Mouse (Mus musculus) heart, embryonic 14.5 days (tissue): ENCODE results near the gene Naa16. TPM values are rescaled to one million over a fixed set of nuclear protein-coding genes. Genes with fewer than 3 reads are reported as not detected.

ENCODE experiments used
- ATAC-seq: fragments of 200-750 bp; cut with Nextera tagmentation; 2 replicates; pipeline ENCODE4 v1.8.0; 2017; ENCODE audit warnings: low read depth, moderate TSS enrichment; ENCODE audit not compliant: insufficient number of reproducible peaks, insufficient read depth, low FRiP score
- H3K27ac ChIP-seq, 2 experiments: fragments of 200-500 bp in 1 of 2; fragments of 300-500 bp in 1 of 2; sonication (generic) in 1 of 2; replicated peaks in 1 of 2; 2 replicates each; pipeline ENCODE4 v1.5.1; 2012 to 2014; ENCODE audit warnings: low read depth in 2 of 2, low read length in 2 of 2, control low read depth in 1 of 2, mild to moderate bottlenecking in 1 of 2, mixed read lengths in 1 of 2; ENCODE audit not compliant: control insufficient read depth in 1 of 2, insufficient read depth in 1 of 2
- H3K27me3 ChIP-seq: fragments of 300-500 bp; sonication (generic); 2 replicates; pipeline ENCODE4 v1.6.1; 2014; ENCODE audit warnings: mild to moderate bottlenecking, low read length, control low read depth; ENCODE audit not compliant: control insufficient read depth, insufficient read depth
- H3K36me3 ChIP-seq: fragments of 300-500 bp; sonication (generic); 2 replicates; pipeline ENCODE4 v1.6.1; 2014; ENCODE audit warnings: mild to moderate bottlenecking, control low read depth, low read length, mixed read lengths; ENCODE audit not compliant: control insufficient read depth, insufficient read depth
- H3K4me1 ChIP-seq, 2 experiments: fragments of 200-500 bp in 1 of 2; fragments of 300-500 bp in 1 of 2; sonication (generic) in 1 of 2; 2 replicates each; pipeline ENCODE4 v1.6.1; 2012 to 2014; ENCODE audit warnings: low read length in 2 of 2, control low read depth in 1 of 2, mixed read lengths in 1 of 2; ENCODE audit not compliant: control insufficient read depth in 2 of 2, insufficient read depth in 2 of 2
- H3K4me2 ChIP-seq: fragments of 300-500 bp; sonication (generic); 2 replicates; pipeline ENCODE4 v1.6.1; 2014; ENCODE audit warnings: mild to moderate bottlenecking, low read length
- H3K4me3 ChIP-seq, 2 experiments: fragments of 200-500 bp in 1 of 2; fragments of 300-500 bp in 1 of 2; sonication (generic) in 1 of 2; 2 replicates each; pipeline ENCODE4 v1.5.1; 2012 to 2014; ENCODE audit warnings: low read length in 2 of 2, mild to moderate bottlenecking in 2 of 2, control low read depth in 1 of 2, low read depth in 1 of 2, moderate library complexity in 1 of 2; ENCODE audit not compliant: control insufficient read depth in 1 of 2, insufficient read depth in 1 of 2
- H3K9ac ChIP-seq: fragments of 300-500 bp; sonication (generic); 2 replicates; pipeline ENCODE4 v1.6.1; 2014; ENCODE audit warnings: mild to moderate bottlenecking, low read length
- H3K9me3 ChIP-seq: fragments of 300-500 bp; sonication (generic); 2 replicates; pipeline ENCODE4 v1.6.1; 2016; ENCODE audit warnings: low read length, control low read depth; ENCODE audit not compliant: control insufficient read depth
- WGBS: fragments of 180-500 bp; shearing (Covaris S2); extraction: QIAGEN DNeasy Blood & Tissue Kit; methylation state at CpG from one replicate; pipeline ENCODE4 v1.1.7; 2014; 5-methylcytosine and 5-hydroxymethylcytosine counted together
- polyA plus RNA-seq: library from polyadenylated mRNA; unstranded; fragments of >200 nt; fragmentation: Nextera tagmentation; extraction: Ambion mirVana; gene quantifications from 2 replicates; pipeline ENCODE4 v1.2.1, GENCODE M21; 2014

Naa16 gene
- polyA plus RNA-seq, 1 experiment from 2014 or later = 22.1 TPM

- no peak for ATAC-seq
- WGBS = 64% methylated on average over 8 of the region's 8 CpGs
Measured at GRCm38 (mm10) chr14:79313439-79314175, 77.0 kb downstream of the Naa16 start.

DNA sequence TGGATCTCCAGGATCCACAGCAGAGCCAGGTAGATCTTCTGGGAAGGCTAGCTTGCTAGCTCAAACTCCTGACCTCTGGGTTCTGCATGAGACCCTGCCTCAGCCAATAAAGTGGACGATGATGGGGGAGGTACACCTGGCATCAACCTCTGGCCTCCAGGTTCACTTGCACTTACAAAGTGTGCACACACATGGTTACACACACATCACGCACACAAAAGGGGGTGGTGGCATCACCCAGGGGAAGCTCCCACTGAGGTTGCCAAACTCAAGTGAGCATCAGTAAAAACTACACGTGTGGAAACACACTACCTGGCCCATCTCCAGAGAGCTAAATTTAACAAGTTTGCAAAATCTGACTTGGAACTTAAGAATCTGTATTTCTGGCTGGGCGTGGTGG, 77.9 kb downstream of the Naa16 start:
- H3K4me2 ChIP-seq = no peak overlapping the region
- H3K27ac ChIP-seq = no peak overlapping the region
- no peak for ATAC-seq
- no peak overlapping the region for H3K4me3 ChIP-seq
- H3K9me3 ChIP-seq = no peaks in the 10 kb centered on the region
- no peaks in the 10 kb centered on the region for H3K36me3 ChIP-seq
- H3K4me1 ChIP-seq = peaks cover 0 to 10% of the 10 kb centered on the region in 2 experiments
- no peaks in the 10 kb centered on the region for H3K27me3 ChIP-seq
- 70% methylated on average over 4 of the region's 4 CpGs for WGBS
- no peak overlapping the region for H3K9ac ChIP-seq

More at GRCm38 (mm10) chr14:79313439-79314175, 77.0 kb downstream of the Naa16 start:
- H3K27ac ChIP-seq = no peak overlapping the region
- H3K36me3 ChIP-seq = no peaks in the 10 kb centered on the region
- no peak overlapping the region for H3K4me2 ChIP-seq
- H3K9ac ChIP-seq = no peak overlapping the region
- no peaks in the 10 kb centered on the region for H3K9me3 ChIP-seq
- peaks cover 0 to 3% of the 10 kb centered on the region in 2 experiments; a peak in 2 of 4 replicates for H3K4me1 ChIP-seq
- H3K4me3 ChIP-seq = no peak overlapping the region
- H3K27me3 ChIP-seq = no peaks in the 10 kb centered on the region

DNA sequence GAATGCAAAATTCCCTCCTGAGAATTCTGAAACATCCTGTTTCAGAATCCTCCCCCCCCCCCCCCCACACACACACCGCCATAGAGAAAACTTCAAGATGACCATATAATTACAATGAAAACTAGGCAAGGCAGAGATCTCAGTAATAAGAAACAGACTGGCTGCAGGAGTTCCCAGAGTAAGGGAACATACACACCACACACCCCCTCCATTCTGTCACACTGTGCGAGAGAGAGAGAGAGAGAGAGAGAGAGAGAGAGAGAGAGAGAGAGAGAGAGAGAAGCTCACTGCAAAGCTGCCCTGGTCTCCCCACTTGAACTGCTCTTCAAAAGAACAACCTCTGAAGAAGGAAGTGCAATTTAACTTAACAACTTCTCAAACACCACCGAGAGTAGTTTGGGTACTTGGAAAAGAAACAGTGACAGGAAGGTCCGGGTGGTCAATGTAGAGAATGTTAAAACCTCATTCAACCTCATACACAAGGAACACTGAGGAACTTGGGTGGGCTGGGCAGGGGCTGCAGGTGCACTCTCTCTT, 78.6 kb downstream of the Naa16 start:
- H3K9me3 ChIP-seq = no peaks in the 10 kb centered on the region
- H3K36me3 ChIP-seq = no peaks in the 10 kb centered on the region
- H3K4me3 ChIP-seq = no peak overlapping the region
- H3K27me3 ChIP-seq = no peaks in the 10 kb centered on the region
- no peak overlapping the region for H3K4me2 ChIP-seq
- WGBS = 41% methylated on average over 4 of the region's 4 CpGs
- no peak for ATAC-seq
- H3K27ac ChIP-seq = no peak overlapping the region
- H3K9ac ChIP-seq = no peak overlapping the region
- H3K4me1 ChIP-seq = peaks cover 0 to 14% of the 10 kb centered on the region in 2 experiments

DNA sequence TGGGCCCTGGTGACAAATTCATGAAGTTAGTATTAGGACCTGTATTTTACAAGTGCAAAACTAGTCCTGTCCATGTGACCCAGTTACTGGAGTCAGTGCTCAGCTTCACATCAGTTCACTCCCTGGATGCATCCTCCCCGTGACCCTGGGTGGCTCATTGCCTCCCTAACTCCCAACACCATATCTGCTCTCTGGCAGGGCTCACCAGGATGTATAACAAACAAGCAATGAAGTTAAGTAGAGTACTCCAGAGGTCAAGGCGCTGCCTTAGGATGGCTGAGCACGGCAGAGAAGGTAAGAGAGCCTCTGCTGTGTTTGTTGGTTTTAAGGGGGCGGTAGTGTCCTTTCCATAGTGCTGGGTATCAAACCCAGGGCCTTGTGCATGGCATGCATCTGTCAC, 81.5 kb downstream of the Naa16 start:
- ATAC-seq = no peak
- H3K4me1 ChIP-seq = peaks cover 0 to 14% of the 10 kb centered on the region in 2 experiments
- 46% methylated on average over 4 of the region's 4 CpGs for whole genome bisulfite sequencing

DNA sequence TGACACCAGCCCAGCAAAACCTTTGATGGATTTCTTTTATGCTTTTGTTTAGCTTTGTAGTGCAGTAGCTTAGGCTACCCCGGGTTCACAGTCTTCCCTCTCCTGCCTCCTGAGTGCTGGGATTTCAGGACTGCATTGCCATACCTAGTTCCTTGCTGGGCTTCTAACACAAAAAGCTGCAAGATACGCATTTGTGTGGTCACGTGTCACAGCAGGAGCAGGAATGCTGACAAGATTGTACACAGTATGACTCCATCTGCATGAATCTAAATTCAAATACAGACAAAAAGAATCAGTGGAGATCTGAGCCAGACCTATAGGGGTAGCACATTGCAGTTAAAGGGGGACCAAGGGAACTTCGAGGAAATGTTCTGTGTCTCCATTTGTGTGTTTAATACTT, 82.2 kb downstream of the Naa16 start:
- no peak for ATAC-seq
- 45% methylated on average over 4 of the region's 4 CpGs for WGBS
- Histone ChIP-seq H3K27me3 (no peaks in the 10 kb centered on the region), H3K27ac (no peak overlapping the region), H3K9me3 (no peaks in the 10 kb centered on the region), H3K4me2 (no peak overlapping the region), H3K4me3 (no peak overlapping the region), H3K4me1 (peaks cover 0 to 12% of the 10 kb centered on the region in 2 experiments; a peak in 3 of 4 replicates), H3K9ac (no peak overlapping the region), H3K36me3 (no peaks in the 10 kb centered on the region)

More for the DNA sequence above, 81.5 kb downstream of the Naa16 start:
- Histone ChIP-seq H3K27me3 (no peaks in the 10 kb centered on the region), H3K4me3 (no peak overlapping the region), H3K36me3 (no peaks in the 10 kb centered on the region), H3K4me2 (no peak overlapping the region), H3K27ac (no peak overlapping the region), H3K9ac (no peak overlapping the region), H3K9me3 (no peaks in the 10 kb centered on the region)

DNA sequence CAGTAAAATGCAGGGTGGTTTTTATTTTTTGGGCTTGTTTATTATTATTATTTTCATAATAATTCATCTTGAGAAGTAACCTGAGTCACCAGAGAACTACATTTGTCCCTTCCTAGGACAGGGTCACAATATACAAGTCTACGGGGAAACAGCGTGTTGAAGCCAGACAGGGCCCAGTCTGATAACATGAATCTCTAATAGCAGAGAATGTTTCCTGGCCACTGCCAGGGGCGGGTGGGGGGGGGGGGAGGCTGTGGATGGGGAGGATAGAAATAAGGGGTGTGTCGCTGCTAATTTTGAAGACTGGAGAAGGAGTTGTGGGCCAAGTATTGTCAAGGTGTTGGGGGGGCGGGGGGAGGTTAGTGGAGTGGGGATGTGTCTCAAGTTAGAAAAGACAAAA, 82.7 kb downstream of the Naa16 start:
- Histone ChIP-seq H3K27me3 (no peaks in the 10 kb centered on the region), H3K4me2 (no peak overlapping the region)
- 28% methylated on average over 5 of the region's 5 CpGs for WGBS

GRCm38 (mm10) chr14:79307138-79307537, 83.4 kb downstream of the Naa16 start:
- no peak overlapping the region for H3K27ac ChIP-seq
- H3K9ac ChIP-seq = no peak overlapping the region
- peaks cover 0 to 11% of the 10 kb centered on the region in 2 experiments; a peak in 3 of 4 replicates for H3K4me1 ChIP-seq
- ATAC-seq = no peak
- no peaks in the 10 kb centered on the region for H3K36me3 ChIP-seq
- WGBS = 85% methylated on average over 7 of the region's 7 CpGs
- no peaks in the 10 kb centered on the region for H3K9me3 ChIP-seq
- H3K4me3 ChIP-seq = no peak overlapping the region
- no peak overlapping the region for H3K4me2 ChIP-seq
- no peaks in the 10 kb centered on the region for H3K27me3 ChIP-seq

More for the DNA sequence above, 82.7 kb downstream of the Naa16 start:
- Histone ChIP-seq H3K27ac (no peak overlapping the region), H3K4me1 (peaks cover 0 to 11% of the 10 kb centered on the region in 2 experiments; a peak in 3 of 4 replicates), H3K9me3 (no peaks in the 10 kb centered on the region), H3K9ac (no peak overlapping the region), H3K36me3 (no peaks in the 10 kb centered on the region), H3K4me3 (no peak overlapping the region)
- ATAC-seq = no peak
